Mouse (Mus musculus) layer of hippocampus, postnatal 36 days (tissue): Measurements from ENCODE around the gene Zfp263. TPM values are rescaled to one million over a fixed set of nuclear protein-coding genes. Genes with fewer than 3 reads are reported as not detected.

ENCODE experiments used
- DNase-seq, 2 experiments: peaks; one replicate each; pipeline ENCODE4 v3.0.0; 2022
- total RNA-seq, 2 experiments: library from RNA; stranded (reverse); gene quantifications; 2 replicates each; pipeline ENCODE4 v1.2.3; 2021

Zfp263 gene
- total RNA-seq = 10 to 100 TPM; 18.1 to 20.6 TPM

DNA sequence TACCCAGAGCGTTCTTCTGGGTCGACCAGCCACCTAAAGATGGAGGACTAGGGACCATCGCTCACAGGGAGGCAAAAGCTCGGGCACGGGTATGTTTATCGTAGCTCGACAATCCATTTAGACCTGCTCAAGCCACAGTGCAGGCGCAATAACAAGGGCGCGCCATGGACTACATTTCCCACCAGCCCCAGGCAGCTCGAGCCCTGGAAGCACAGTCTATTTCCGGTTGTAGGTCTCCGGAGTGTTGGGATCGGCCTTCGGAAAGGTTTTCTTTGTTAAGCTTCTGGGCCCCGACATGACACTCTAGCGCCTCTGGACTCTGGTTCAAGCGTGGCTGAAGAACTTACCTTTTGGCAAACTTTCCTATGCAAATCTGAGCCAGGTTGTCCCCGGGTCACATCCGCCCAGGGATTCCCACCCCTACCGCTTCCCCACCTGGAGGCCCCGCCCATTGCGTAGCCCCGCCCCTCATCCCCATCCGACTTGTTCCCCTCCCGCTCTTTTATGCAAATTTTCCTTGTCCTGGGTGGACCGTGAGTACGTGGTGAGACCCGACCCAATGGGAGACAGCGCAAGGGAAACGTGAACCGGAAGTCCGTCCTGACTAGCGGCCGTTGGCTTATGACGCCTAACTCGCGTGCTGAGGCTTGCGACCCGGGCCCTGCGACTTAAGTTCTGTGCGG lies at the start of gene Zfp263:
Zfp263 (plus strand) TSS at position 591 of the 683 bp plus-strand sequence.
- peak; percentile 91 to 92 for DNase-seq

GRCm38 (mm10) chr16:3699281-3699680 lies 44.6 kb upstream of the Zfp263 start:
- no peak for DNase-seq

GRCm38 (mm10) chr16:3700893-3701292 lies 43.0 kb upstream of the Zfp263 start:
- no peak for DNase-seq

- no peak for DNase-seq
These were observed 37.2 kb upstream of the Zfp263 start for GRCm38 (mm10) chr16:3706680-3707079.

DNA sequence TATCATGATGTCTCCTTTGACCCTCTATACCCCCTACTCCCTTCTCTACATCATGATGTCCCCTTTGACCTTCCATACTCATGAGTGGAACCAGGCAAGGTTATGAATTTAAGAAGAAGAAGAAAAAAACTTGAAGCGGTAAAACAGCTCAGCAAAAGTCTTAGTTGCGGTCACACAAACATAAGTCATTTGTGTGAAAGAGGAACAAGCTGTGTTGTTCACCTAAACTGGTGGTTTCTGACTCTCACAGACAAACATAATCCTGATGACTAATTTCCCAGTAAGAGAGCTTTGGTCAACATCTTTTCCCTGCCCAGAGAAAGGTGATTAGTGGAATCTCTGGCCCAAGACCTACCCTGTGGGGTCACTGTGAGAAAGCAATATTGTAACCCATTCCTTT lies 29.2 kb upstream of the Zfp263 start:
- no peak for DNase-seq

- no peak for DNase-seq
These were observed 25.9 kb upstream of the Zfp263 start, which contains the start of gene Mefv for GRCm38 (mm10) chr16:3717980-3718379. TSS of gene Mefv (minus strand) at chr16:3718097.

GRCm38 (mm10) chr16:3723231-3723630 lies 20.7 kb upstream of the Zfp263 start:
- no peak for DNase-seq

DNA sequence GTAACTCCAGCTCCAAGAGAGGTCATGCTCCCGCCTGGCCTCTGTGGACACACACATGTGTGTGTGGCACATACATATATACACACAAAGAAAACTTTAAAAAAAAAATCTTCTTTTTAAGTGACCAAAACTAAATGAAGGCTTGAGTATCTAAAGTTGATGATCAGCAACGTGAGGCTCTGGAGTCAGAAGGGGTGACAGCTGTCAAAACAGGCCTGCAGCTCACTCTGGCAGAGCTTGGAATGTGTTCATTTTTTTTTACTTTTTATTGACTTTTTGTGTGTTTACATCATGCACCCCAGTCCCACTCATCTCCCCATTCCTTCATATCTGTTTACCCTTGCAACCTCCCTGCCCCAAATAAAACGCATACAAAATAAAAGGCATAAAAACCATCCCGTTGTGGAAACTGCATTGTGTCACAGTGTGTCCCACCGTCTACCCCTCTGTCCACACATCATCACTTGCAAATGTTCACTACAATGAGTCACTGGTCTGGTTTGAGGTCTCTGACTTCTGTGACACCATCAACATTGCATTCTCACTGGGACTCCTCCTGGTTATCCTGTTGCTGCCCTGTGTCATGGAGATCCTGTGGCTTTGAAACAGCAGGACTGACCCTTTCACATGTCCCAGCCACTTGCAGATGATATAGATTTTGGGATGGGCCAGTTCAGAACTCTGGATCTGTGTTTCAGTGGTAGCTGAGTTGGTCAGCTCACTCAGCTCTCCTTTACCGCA lies 15.7 kb upstream of the Zfp263 start:
- no peak for DNase-seq

- DNase-seq = no peak
These were observed 11.3 kb upstream of the Zfp263 start for GRCm38 (mm10) chr16:3732612-3733011.

- DNase-seq = no peak
These were observed 10.6 kb upstream of the Zfp263 start for GRCm38 (mm10) chr16:3733198-3733732.

DNA sequence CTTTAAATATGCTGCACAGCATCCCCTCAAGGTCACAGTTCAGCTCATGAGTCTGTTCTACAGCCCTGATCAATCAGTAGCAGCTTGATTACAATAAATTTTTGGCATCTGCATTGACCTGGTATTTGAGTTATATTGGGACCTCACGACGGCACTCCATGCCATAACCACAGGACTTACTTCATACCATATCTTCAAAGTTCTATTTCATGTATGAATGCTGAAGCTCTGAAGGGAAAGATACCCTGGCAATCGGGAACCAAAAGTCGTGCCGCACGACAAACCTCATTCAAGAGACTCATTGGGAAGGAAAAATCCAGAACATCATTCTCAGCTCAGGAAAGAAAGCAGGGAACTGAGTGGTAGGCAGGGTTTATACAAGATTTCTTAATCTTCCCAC lies 1.4 kb upstream of the Zfp263 start:
- no peak for DNase-seq

DNA sequence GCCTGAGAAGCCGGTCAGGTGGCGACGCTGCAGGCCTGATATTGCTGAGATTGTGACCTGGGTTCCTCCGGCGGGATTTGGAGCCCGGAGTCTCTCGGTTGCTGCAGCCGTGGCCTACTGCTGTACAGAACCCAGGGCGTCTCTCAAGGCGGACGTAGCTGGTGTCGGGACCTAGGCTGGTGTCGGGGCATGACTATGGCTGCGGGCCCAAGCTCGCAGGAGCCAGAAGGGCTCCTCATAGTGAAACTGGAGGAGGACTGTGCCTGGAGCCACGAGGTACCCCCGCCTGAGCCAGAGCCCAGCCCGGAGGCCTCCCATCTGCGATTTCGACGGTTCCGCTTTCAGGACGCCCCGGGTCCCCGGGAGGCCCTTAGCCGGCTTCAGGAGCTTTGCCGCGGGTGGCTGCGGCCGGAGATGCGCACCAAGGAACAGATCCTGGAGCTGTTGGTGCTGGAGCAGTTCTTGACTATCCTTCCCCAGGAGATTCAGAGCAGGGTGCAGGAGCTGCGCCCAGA lies 350 bp downstream of the Zfp263 start:
- DNase-seq = no peak

- no peak for DNase-seq
These were observed 1.8 kb downstream of the Zfp263 start for GRCm38 (mm10) chr16:3745656-3746055.

GRCm38 (mm10) chr16:3748976-3749375 lies 5.1 kb downstream of the Zfp263 start:
- no peak for DNase-seq

DNA sequence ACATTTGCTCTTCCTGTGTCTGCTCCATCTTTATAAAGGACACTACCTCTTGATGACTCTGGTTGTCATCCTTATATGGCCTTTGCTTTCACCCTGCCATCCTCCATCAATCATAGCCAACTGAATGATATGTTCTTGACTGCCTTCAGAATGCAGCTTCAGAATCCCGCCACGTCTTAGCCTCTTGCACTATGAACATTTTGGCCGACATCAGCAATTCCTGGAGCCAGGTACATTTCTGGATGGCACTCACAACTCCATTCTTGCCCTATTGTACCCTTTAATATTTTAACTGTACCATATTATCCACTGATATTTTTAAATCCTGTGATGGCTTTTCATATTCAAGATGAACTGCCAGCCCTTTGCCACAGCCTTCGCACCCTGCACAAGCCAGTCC lies 27.7 kb downstream of the Zfp263 start:
- DNase-seq = no peak

- DNase-seq = no peak
These were observed 32.5 kb downstream of the Zfp263 start for GRCm38 (mm10) chr16:3776365-3776764.

- no peak for DNase-seq
These were observed 34.1 kb downstream of the Zfp263 start for GRCm38 (mm10) chr16:3777986-3778385.

- no peak for DNase-seq
These were observed 37.3 kb downstream of the Zfp263 start for GRCm38 (mm10) chr16:3781237-3781636.

GRCm38 (mm10) chr16:3788394-3788793 lies 44.5 kb downstream of the Zfp263 start:
- DNase-seq = no peak
